Mouse (Mus musculus) lung, adult 10 weeks (tissue): ENCODE results near the gene Kif26a. TPM values are rescaled to one million over a fixed set of nuclear protein-coding genes. Genes with fewer than 3 reads are reported as not detected.

Experiments
- polyA plus RNA-seq: library from polyadenylated mRNA; stranded (reverse); fragments of 350-450 nt; fragmentation: Illumina TruSeq; extraction: RNeasy Lipid Tissue Mini Kit (QIAGEN cat#74804); gene quantifications from one replicate; pipeline ENCODE4 v1.2.3, GENCODE M21; 2014; ENCODE audit warnings: low read depth, low replicate concordance; ENCODE audit not compliant: insufficient read depth

Kif26a gene
- 4.2 TPM for polyA plus RNA-seq

DNA sequence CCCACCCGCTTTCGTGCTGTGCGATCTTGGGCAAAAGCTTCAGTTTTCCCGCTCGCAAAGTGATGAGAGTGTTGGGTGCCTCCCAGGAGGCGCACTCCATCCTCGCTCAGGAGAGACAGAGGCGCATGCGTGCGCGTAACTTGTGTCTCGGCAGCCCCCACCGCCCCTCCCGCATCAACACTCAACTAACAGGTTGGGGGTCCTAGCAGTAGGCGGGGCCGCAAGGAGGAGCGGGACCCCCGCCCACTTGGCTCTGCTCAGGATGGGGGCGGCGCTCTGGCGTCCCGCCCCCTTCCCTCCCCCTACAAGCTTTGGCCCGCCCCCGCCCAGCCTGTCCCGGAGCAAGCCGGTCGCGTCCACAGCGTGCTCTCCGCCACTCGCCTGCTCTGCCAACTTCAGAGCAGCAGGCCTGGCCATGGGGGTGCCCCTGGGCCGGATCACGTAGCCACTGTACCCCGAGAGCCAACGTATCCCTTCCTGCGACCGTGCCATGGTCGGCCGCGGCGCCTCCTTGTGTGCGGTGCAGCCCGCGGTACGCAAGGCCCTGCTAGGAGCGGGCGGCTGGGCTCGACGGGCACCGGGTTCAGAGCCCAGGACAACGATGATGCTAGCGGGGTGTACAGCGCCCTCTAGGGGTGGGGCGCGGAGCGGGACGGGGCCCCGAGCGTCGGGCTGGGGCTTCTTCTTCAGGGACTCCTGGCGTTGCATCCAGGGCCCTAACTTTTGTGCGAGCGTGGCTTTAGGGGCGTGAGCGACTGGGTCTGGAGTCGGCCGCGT lies at the start of gene Kif26a:
TSS of gene Kif26a (plus strand) at position 334 of the 777 bp plus-strand sequence.

DNA sequence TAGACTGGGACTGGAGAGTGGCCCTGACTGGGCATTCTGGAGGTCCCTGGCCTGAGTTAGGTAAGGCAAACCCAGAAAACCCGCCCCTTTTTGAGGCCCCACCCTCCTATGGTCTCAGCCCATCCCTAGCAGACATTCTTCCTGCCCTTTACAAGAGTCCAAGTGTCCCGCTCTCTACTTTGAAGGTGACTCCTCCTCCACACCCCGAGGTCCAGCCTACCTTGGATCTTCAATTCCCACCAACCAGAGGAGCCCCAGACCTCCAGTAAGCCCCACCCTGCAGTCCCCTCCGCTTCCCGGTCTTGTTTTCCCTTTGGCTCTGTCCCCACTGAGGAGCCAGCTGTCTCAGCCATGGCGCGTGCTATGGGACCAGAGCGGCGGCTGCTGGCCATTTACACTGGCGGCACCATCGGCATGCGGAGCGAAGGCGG lies 39.5 kb upstream of the Kif26a start, which contains the start of gene Aspg:
TSS of gene Aspg (plus strand) at position 139 of the 431 bp plus-strand sequence.

Other genes starting within 250 kb of the Kif26a start
- gene Ppp1r13b, start 238.1 kb upstream of the Kif26a start, polyA plus RNA-seq = 17.1 TPM
- gene Atp5mpl, start 179.2 kb upstream of the Kif26a start, polyA plus RNA-seq = 580 TPM
- not detected for gene Tdrd9, start 174.6 kb upstream of the Kif26a start, polyA plus RNA-seq
- gene Rd3l, start 164.9 kb upstream of the Kif26a start, polyA plus RNA-seq = not detected
- gene Aspg, start 39.5 kb upstream of the Kif26a start, polyA plus RNA-seq = 1.8 TPM